Mouse (Mus musculus): Measurements from ENCODE around the gene Mtap.

Mtap gene

GRCm38 (mm10) chr4:89136906-89137541, at the start of gene Mtap:
Mtap (plus strand) TSS chr4:89137122.
- CTCF ChIA-PET, result no interaction called here

DNA sequence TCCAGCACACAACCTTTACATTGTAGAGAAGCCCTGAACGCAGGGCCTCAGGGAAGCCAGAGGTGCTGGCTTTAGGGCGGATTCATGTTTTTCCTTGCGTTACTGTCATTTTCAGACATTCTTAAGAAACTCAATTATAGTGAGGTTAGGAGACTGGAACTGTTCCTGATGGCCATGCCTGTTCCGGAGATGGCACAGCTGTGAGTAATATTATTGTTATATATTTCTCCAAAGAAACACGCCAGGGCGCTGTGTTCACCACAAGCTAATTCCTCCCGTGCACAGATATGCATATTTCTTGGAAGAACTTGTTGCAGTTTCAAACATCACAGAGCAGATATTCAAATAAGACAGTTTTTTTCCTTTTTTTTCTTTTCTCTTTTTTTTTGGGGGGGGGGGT, 47.8 kb upstream of the Mtap start:
- CTCF ChIA-PET, result no interaction called here

GRCm38 (mm10) chr4:89090217-89090616, 46.7 kb upstream of the Mtap start:
- CTCF ChIA-PET, result no interaction called here

DNA sequence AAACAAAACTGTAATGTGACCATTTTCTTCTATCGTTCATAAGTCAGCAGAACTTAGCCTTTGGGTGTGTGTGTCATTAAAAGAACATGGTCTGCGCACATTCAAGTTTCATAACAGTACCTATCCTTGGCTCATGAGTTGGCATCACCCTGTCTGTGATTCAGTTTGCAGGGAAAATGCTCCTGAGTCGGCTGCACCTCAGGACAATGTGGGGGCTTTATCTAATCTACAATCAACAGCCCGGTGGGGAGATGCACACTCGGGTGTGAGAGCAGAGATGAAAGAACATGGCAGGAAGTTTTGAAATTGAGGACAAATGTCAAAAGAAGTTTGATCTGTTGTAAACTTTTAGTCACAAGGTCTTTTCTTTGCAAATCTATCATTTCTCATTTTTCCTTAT, 44.8 kb upstream of the Mtap start:
- CTCF ChIA-PET, result interaction anchor here (0.6 kb wide), 1 partner anchor 261 kb away, joined by 3 read pairs; no protein-coding TSS in a partner anchor

DNA sequence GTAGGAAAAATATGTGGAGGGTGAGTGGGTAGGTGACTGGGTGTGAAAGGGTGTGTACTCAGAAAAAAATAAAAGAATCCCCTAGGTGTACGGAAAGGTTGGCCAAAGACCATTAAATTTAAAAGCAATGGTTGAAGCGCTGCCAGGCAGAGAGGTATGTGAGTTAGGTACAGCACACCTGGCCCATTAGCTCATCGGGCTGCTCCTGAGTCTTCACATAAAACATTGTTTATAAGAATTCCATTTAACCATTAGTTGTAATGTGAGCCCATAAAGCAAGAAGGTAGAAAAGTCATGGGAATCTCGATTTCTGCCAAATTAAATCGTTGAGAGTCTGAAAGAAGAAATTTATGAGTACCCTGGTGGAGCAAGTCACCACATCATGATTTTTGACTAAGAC, 42.1 kb upstream of the Mtap start:
- CTCF ChIA-PET, result no interaction called here

DNA sequence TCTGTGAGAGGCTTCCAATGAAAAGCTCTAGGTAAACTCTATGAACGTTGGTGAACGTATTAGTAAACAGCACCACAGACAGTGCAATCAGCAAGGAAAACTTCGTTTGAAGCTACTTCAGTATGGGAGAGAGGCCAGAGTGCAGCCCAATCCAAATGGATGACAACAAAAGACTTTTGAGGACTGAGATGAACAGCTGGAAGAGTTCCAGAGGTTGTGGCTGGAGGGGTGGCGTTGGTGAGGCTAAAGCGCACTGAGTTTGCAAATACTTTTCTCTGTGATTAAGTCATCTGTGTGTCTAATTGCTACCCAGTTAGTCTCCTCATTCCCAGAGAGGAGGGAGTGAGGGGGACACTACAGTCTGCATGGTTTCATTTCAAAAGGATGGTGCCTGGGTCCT, 38.7 kb upstream of the Mtap start:
- CTCF ChIA-PET, result no interaction called here

DNA sequence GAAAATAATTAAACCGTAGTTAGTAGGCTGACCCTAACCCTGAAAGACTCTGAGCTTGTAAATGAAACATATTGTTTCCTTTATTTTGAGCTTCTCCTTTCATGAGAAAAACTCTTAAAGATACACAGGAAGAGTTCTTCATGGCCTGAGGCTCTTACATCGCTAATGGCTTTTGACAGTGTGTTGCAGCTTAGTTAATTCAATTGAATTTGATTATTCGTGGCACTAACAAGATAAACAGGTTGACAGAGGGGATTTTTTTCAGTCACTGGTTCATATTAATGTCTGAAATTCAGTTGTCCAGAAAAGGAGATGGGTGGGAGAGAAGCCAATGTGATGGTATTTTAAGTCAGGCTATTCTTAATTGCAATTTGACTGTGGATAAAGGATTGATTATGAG, 35.6 kb upstream of the Mtap start:
- CTCF ChIA-PET, result no interaction called here

GRCm38 (mm10) chr4:89102283-89102682, 34.6 kb upstream of the Mtap start:
- CTCF ChIA-PET, result no interaction called here

- CTCF ChIA-PET, result no interaction called here
Measured at GRCm38 (mm10) chr4:89105486-89105885, 31.4 kb upstream of the Mtap start.

DNA sequence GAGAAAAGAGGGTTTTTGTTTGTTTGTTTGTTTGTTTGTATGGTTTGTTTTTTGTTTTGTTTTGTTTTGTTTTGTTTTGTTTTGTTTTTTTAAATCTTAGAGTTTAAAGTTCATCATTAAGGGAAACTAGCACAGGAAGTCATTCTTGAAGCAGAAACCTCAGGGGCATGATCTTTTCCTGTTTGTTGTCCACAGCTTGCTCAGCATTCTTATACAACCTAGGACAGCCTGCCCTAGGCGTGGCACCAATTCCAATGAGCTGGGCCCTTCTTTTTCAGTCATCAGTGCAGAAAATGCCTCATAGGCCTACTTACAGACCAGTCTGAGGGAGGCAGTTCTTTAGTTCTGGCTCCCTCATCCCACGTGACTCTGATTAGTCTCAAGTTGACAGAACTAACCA, 30.4 kb upstream of the Mtap start:
- CTCF ChIA-PET, result no interaction called here

DNA sequence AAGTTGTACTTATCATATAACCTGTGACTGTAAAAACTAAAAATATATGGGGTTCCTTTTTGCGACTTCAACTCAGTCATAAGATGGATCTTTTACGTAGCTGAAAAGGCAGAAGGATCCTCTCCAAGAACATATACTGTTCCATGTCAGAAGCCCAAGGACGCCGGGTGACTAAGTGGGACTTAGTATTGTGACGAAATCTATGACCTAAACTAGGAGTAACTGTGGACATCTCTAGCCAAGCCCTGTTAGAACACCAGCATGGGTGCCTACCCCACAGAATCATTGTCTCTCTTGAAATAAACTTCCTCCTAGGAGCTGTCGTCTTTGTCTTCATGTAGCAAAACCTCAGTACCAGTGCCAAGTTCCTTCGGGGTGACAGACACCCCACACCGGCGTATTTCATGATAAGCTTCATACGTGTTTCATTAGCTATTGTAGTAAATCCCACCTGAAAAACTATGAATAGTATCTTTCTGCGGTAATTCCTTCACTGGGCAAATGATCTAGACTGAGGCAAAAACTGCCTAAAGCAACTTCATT, 24.7 kb upstream of the Mtap start:
- CTCF ChIA-PET, result no interaction called here

- CTCF ChIA-PET, result no interaction called here
Measured at GRCm38 (mm10) chr4:89112782-89113181, 24.1 kb upstream of the Mtap start.

GRCm38 (mm10) chr4:89116006-89116405, 20.9 kb upstream of the Mtap start:
- CTCF ChIA-PET, result no interaction called here

DNA sequence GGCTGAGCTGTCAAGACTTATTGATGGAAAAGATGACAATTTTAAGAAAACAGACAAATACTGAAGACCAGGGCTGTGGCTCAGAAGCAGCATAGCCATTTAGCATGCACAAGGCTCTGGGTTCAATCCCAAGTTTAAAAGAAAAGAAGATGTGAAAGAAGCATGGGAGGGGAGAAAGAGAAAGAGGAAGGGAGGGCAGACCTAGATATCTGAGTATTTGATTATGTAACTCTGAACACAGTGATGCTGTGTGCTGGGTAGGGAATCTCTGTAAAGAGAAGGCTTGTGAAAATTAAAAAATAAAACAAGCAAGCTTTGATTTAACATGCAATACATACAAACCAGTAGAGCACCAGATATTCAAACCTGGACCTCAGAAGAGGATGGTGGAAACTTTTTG, 17.0 kb upstream of the Mtap start:
- CTCF ChIA-PET, result interaction anchor here (0.6 to 1.1 kb wide), 2 partner anchors 9 to 55 kb away, joined by 3 to 4 read pairs; no protein-coding TSS in a partner anchor

- CTCF ChIA-PET, result interaction anchor here (0.6 to 1.1 kb wide), 2 partner anchors 9 to 55 kb away, joined by 3 to 4 read pairs; no protein-coding TSS in a partner anchor
Measured at GRCm38 (mm10) chr4:89120353-89120752, 16.6 kb upstream of the Mtap start.

GRCm38 (mm10) chr4:89123446-89124243, 13.3 kb upstream of the Mtap start:
- CTCF ChIA-PET, result no interaction called here

DNA sequence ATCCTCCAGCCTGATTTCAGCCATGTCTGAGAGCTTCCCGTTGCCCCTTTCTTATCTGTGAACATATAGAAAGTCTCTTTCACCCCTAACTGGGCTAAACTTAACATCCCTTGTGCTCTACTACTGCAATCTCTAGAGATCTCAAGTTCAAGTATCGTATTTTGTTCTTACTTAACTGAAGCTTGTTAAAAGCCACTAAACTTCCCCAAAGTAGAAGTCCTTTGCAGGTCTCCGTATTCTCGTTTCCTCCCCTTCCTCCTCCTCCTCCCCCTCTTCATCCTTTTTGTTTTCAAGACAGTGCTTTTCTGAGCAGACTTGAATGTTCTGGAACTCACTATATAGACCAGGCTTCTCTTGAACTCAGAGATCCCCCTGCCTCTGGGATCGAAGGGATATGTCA, 9.2 kb upstream of the Mtap start:
- CTCF ChIA-PET, result interaction anchor here (0.7 kb wide), 1 partner anchor 256 kb away, joined by 4 read pairs; no protein-coding TSS in a partner anchor

- CTCF ChIA-PET, result interaction anchor here (1.0 kb wide), 1 partner anchor 8 kb away, joined by 3 read pairs; no protein-coding TSS in a partner anchor
Measured at GRCm38 (mm10) chr4:89128080-89128936, 8.6 kb upstream of the Mtap start.

DNA sequence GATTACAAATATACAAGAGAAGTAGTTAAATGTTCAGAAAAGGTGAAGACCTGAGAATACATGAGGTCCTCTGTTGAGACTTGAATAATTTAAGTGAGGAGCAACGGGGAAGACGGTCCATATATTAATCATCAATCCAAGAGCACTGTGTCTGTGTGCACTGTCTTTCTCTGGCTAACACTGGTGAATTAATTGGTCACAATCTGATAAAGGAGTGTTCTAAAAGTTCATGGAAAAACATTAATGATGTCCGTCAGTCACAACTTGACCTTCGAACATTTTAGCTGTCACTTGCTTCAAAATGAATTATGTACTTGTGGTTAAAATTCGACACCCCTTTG, 8.0 kb upstream of the Mtap start:
- CTCF ChIA-PET, result interaction anchor here (0.6 to 1.0 kb wide), 2 partner anchors 9 to 288 kb away, joined by 3 to 6 read pairs; no protein-coding TSS in a partner anchor

DNA sequence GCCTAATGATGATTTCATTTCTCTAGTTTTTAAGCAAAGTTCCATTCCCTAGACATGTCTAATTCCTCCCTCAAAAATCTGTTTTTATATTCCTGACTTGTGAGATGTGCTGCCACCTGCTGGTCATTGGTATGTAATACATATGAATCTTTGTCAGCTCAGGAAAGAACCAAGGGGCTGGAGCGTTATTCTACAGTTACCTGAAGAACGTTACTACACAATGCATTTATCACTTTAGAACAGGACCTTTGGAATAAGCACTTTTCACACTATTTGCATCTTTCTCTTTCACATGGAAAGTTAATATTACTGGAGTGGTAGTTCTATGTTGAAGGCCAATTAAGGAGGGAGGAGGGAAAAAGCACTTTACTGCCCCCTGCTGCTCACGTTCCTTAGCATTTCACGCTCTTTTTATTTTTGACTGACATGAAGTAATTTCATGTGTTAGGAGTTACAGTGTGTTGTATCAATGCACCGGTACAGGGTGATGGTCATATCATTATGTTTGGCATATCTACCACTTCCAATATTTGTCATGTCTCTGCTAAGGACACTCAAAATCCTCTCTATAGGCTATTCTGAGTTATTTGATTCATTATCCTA, 7.5 kb upstream of the Mtap start:
- CTCF ChIA-PET, result interaction anchor here (0.6 to 1.0 kb wide), 2 partner anchors 9 to 288 kb away, joined by 3 to 6 read pairs; no protein-coding TSS in a partner anchor

DNA sequence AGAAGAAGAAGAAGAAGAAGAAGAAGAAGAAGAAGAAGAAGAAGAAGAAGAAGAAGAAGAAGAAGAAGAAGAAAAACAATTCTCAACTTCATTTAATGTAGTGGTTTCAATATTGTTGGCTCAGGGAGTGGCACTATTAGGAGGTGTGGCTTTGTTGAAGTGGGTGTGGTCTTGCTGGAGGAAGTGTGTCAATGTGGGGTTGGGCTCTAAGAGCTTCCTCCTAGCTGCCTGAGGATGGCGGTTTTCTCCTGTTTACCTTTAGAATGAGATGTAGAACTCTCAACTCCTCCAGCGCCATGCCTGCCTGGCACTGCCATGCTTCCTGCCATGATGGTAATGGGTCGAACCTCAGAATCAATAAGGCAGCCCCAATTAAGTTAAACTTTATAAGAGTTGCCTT, 5.1 kb upstream of the Mtap start:
- CTCF ChIA-PET, result interaction anchor here (0.6 kb wide), 1 partner anchor 177 kb away, joined by 3 read pairs; no protein-coding TSS in a partner anchor
